Comparison of ENCODE assay signal across 8 mouse cellular contexts in the genomic region with DNA sequence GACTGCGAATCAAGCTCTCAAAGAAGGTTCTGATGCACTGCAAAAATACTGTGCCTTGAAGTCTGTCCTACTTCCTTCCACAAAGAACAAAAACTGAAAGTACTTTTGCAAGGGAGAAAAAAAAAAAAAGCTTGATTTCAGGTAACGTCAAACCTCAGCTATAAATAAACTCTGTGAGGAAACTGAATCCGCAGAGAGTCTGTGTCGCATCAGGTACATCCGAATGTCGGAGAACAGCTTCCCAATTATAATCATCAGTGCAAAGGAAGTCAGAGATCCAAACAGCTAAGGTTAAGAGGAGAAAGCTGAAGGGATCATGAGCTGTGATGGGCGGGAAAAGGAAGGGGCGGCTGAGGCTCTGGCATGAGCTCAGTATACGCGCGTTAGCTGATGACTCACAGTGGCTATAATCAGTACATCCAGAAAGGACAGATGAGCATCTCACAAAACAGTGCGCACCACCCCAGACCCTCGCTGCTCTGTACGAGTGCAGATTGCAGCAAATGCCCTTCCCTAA.
DNase-seq lines count a peak whose midpoint lies in the region; ATAC-seq lines count a peak whose summit lies in the region.

No protein-coding gene starts in this region.

- H3K4me3 ChIP-seq in intestine, embryonic 14.5 days (ENCODE audit: low read depth, low read length) = no peak overlapping the region
- no peak overlapping the region for H3K4me3 ChIP-seq in intestine, embryonic 16.5 days (ENCODE audit: low read length)

- intact Hi-C loops in left cerebral cortex, postnatal 14 days (cut with DNase I) = loop anchor here (5.0 kb wide), 1 partner anchor 353 kb away; no protein-coding TSS in a partner anchor

- H3K36me3 ChIP-seq in intestine, embryonic 14.5 days (ENCODE audit: control insufficient read depth, insufficient read depth, low read length) = no peaks in the 10 kb centered on the region
- no peaks in the 10 kb centered on the region for H3K36me3 ChIP-seq in intestine, embryonic 16.5 days (ENCODE audit: control insufficient read depth, insufficient read depth, low read length)

- H3K4me2 ChIP-seq in intestine, embryonic 14.5 days (ENCODE audit: low read length) = 0 out of 2 replicates have a peak overlapping the region, but pooled peaks have one; percentile 5
- no peak overlapping the region for H3K4me2 ChIP-seq in intestine, embryonic 16.5 days (ENCODE audit: low read depth, low read length)

- H3K9me3 ChIP-seq in intestine, embryonic 14.5 days (ENCODE audit: control insufficient read depth, low read length) = no peaks in the 10 kb centered on the region
- no peaks in the 10 kb centered on the region for H3K9me3 ChIP-seq in intestine, embryonic 16.5 days (ENCODE audit: control insufficient read depth, low read length)

- no peak for ATAC-seq in intestine, embryonic 14.5 days (replicated peaks; ENCODE audit: low FRiP score, low TSS enrichment, low read depth)
- ATAC-seq in intestine, embryonic 16.5 days = no peak
- ATAC-seq in granulocyte monocyte progenitor cell, adult 5-6 weeks (replicated peaks; ENCODE audit: poor library complexity, severe bottlenecking) = peak; percentile 84

- no peak overlapping the region for H3K27ac ChIP-seq in intestine, embryonic 14.5 days (ENCODE audit: low read depth)
- H3K27ac ChIP-seq in intestine, embryonic 16.5 days (ENCODE audit: low read length) = no peak overlapping the region

- no peak for DNase-seq in intestine, embryonic 14.5 days (ENCODE audit: low spot score)
- peak; percentile 29 for DNase-seq in Muller cell, postnatal 12 days (ENCODE audit: inconsistent ontology term)
- peak; percentile 30 to 35 for DNase-seq in left cerebral cortex, postnatal 14 days (ENCODE audit: low spot score in 2 of 2)
- peak; percentile 56 for DNase-seq in right cerebral cortex, postnatal 25 days
- DNase-seq in spleen, postnatal 10 days (ENCODE audit: low spot score in 2 of 2) = no peak
- DNase-seq in spleen, postnatal 4 days (ENCODE audit: low spot score in 2 of 2) = no peak

- H3K27me3 ChIP-seq in intestine, embryonic 14.5 days (replicated peaks; ENCODE audit: control insufficient read depth, insufficient read depth, low read length) = no peaks in the 10 kb centered on the region
- no peaks in the 10 kb centered on the region for H3K27me3 ChIP-seq in intestine, embryonic 16.5 days (replicated peaks; ENCODE audit: control insufficient read depth, insufficient read depth, low read length)

- H3K9ac ChIP-seq in intestine, embryonic 14.5 days (ENCODE audit: low read length) = no peak overlapping the region
- H3K9ac ChIP-seq in intestine, embryonic 16.5 days (ENCODE audit: low read depth, low read length) = no peak overlapping the region

- H3K4me1 ChIP-seq in intestine, embryonic 14.5 days (replicated peaks; ENCODE audit: control insufficient read depth, insufficient read depth, low read length) = no peaks in the 10 kb centered on the region
- H3K4me1 ChIP-seq in intestine, embryonic 16.5 days (ENCODE audit: control insufficient read depth, insufficient read depth, low read length) = no peaks in the 10 kb centered on the region

- WGBS in intestine, embryonic 14.5 days = 59% methylated on average over 14 of the region's 14 CpGs
- 61% methylated on average over 14 of the region's 14 CpGs for WGBS in intestine, embryonic 16.5 days

Comparison
In these comparisons a context has a peak if more than half of its experiments do, and no peak if none do; other contexts are left out.
1. DNase-seq: peak in Muller cell, postnatal 12 days (single experiment), left cerebral cortex, postnatal 14 days (2 of 2) and right cerebral cortex, postnatal 25 days (single experiment); none in intestine, embryonic 14.5 days (single experiment), spleen, postnatal 10 days (0 of 2) and spleen, postnatal 4 days (0 of 2).